Mouse (Mus musculus) adrenal gland, adult 2 months (tissue): Measurements from ENCODE around the gene Lamp5. TPM values are rescaled to one million over a fixed set of nuclear protein-coding genes. Genes with fewer than 3 reads are reported as not detected.

ENCODE experiments used
- DNase-seq: peaks from one replicate; pipeline ENCODE4 v3.0.0; 2021
- long read RNA-seq: library from polyadenylated mRNA; stranded (forward); transcript quantifications from one replicate; pipeline ENCODE4 v2.0.0, GENCODE M21; 2021
- polyA plus RNA-seq: library from polyadenylated mRNA; depleted of rRNA; stranded (reverse); fragments of >200 nt; gene quantifications from 2 replicates; pipeline ENCODE4 v1.2.3, GENCODE M21; 2012; rRNA removed
- total RNA-seq, 2 experiments: library from RNA; stranded (reverse); gene quantifications; 2 replicates each; pipeline ENCODE4 v1.2.3; 2021

Gene Lamp5
- total RNA-seq (not detected), polyA plus RNA-seq (not detected in 2 replicates)
- long read RNA-seq = 0 reads

DNA sequence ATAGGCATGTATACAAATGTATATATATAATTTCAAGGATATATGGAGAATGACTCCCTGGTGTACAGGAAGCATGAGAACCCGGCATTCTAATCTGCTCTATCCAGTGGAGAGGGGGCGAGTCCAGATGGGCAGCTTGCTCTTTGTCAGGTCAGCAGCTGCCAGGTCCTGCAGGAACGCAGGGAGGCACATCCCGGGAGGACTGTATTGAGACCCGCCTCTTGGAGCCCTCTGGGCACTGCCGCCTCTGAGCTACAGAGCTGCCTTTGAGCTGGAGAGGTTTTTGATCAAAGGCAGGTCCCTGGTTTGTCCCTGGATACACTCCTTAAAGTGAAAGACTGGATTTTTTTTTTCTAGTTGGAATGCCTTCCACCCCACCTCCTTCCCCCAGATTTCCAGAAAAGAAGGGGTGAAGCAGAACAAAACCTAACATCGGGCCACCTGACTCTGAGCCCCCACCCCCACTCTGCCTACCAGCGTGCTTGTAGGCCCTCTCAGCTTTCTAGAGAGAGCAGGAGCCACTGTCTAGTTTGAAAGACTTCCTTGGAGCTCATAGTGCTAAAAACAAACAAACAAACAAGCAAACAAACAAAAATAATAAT lies at the start of gene Lamp5:
TSS of gene Lamp5 (plus strand) at position 552 of the 602 bp plus-strand sequence.
- DNase-seq = no peak

DNA sequence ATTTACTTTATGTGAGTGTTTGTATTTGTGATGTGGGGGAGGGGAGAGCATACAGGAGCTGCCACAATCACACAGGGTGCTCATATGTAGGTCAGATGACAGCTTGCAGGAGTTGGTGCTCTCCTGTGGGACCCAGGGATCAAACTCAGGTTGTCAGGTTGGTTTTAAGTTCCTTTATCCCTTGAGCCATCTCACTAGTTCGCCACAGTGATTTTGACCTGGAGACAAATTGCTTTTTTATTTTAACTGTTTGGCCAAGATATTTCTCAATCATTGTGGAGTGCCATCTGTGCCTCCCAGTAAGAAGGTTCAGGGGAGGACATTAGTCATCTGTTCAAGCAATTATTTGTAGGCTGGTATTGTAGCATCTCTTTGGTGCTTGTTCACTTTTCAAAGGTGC lies 48.2 kb upstream of the Lamp5 start:
- DNase-seq = no peak

DNA sequence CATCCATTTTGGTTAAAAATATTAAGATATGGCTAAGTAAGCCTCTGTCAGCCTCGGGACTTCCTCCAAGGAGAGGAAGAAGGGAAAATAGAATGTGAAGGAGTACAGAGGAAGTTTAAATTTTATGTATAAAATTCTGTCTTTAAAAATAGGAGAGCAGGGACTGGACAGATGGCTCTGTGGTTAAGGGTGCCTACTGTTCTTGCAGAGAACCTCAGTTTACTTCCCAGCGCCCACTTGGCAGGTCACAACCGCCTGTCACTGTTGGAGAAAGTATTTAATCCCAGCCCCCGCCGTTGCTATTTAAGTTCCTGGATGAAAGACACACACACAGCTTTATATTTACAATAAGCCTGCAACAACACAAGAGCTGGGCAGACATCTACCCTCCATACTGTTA lies 45.8 kb upstream of the Lamp5 start:
- DNase-seq = no peak

DNA sequence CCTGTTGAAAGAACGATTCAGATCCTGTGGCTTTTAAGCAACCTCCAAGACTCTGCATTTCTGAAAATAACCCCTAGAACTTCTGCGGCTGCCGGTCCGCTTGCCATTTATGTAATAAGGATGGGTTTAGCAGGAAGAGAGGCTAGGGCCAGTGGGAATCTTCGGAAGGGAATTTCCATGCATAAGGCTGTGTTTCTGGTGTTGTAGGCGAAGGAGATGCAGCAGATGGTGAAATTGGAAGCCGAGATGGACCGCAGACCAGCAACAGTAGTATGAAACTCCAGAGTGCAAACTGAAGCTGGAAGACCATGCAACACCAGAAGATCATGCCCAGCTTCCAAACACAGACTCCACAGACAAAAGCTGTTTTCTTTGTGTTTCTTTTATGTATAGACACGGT lies 39.3 kb upstream of the Lamp5 start:
- DNase-seq = no peak

DNA sequence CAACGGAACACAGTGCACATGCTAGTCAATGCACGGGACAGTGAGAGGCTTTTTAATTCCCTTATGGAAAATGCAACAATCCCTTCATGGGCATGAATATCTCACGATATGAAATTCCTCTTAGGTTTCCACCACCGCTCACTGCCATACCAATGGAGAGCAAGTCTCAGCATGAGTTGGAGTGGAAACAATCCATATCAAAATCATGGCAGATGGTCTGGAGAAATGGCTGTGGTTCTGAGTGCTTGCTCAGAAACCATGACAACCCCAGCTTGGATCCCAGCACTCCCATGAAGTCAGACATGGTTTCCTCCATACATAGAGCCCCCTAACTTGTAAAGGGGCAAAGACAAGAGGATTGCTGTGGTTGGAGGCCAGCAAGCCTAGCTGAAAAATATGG lies 3.6 kb upstream of the Lamp5 start:
- no peak for DNase-seq

DNA sequence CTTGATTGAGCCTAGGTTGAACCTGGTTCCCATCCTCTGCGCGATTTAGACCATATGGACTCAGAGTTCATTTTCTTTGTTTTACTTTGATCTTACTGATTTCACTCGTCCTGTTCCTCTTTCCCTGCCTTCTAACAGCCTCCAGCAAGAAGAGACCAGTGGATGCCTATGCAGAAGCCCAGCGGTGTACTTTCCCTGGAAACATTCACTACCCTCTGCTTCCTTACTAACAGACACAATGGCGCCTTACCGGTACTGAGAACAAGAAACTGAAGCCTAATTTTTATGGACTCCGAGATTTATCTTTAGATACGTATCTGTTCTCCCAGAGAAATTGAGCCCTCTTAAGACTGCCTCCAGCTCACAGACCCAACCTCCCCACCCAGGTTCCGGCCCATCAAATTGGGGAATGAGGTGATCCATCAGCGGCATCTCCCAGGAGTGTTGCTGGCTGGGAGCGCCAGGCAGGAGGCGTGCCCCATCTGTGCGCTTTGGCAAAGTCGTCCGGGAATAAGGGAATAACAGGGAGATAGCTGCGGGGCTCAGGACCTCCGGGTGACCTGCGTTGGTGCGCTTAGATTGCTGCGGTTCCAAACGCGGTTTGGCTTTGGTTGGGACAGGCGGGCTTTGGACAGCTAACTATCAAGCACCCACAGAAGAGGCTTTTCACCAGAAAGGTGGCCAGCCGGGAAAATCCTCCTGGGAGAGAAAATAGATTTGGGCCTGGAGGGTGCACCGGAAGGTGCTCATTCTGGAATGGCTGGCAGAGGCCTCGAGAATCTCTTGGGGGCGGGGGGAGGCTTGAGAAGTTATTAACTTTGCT lies 1.0 kb upstream of the Lamp5 start:
- DNase-seq = no peak

DNA sequence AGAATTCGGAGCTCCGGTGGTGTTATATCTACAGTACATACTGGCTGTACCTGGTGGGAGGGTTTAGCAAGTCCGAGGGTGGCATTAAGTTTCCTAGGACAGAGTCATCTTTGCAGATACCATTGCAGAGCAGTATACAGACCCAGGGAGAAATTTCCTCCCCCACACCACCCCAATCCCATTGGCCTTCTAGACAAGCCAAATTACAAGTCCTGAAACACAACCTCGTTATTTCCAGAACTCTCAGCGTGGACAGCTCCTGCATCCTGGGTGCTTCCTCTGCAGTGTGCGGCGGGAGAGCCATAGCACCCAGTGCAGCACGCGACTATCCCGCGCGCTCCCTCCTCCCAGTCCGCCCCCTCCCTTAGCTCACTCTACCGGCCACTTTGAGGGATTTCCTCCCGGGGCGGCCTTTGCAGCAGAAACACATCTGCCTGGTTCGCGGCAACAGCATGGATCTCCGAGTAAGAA lies 5.9 kb downstream of the Lamp5 start:
- no peak for DNase-seq

DNA sequence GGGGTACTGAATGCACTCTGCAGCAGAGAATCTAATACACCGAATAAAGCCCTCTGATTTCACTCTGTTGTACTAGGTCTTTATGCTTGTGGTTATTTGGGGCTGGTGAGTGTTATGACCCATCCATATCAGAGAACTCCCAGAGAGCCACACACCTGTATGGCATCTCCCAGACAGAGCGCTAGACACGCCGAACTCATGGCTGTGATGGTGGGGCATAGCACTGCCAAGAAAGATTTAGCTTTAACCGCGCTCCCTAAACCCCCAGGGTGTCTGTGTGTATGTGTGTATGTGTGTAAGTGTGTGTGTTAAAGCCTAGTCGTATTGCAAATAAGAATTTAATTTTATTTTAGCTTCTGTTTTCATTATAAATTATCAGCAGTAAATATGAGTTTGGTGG lies 6.4 kb downstream of the Lamp5 start:
- no peak for DNase-seq

DNA sequence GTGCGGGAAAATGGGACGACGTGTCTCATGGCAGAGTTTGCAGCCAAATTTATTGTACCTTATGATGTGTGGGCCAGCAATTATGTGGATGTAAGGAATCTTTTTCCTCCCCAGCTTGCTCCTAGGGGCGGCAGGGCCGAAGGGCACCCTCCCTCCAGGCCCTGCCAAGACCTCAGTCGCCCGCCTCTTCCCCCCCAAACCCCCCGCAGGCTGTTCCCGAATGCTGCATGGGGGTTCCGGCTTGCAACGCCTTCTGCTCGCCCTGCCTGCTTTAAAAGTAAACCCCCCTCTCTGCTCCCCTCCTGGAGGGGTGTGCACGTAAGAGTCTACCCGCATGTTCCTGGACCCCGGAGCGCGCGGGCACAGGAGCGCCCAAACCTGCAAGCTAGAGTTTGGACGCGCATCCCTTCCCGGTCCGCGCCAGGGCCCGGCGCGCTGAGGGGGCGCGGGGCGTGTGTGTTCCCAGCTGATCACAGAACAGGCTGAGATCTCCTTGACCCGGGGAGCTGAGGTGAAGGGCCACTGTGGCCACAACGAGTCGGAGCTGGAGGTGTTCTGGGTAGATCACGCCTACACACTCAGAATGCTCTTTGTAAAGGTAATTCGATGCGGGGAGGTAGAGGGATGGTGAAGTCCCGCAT lies 7.1 kb downstream of the Lamp5 start:
- DNase-seq = no peak

DNA sequence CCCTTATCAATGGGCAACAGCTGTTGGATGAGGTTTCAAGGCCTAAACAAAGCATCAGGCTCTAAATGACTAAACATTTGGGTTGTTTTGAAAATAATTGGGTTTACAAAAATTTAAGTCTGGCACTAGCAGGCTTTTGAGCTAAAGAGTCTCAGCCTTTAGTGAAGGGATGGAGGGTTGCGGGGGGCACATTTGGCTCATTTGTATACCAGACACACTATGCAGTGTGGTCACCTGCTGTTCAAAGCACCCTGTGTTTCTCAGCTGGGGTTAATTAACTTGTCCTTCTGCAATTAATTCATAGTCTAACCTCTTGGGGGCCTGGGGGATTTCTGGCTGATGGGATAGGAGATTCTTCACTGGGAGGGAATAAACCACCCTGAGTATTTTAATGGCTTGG lies 12.3 kb downstream of the Lamp5 start:
- DNase-seq = no peak

DNA sequence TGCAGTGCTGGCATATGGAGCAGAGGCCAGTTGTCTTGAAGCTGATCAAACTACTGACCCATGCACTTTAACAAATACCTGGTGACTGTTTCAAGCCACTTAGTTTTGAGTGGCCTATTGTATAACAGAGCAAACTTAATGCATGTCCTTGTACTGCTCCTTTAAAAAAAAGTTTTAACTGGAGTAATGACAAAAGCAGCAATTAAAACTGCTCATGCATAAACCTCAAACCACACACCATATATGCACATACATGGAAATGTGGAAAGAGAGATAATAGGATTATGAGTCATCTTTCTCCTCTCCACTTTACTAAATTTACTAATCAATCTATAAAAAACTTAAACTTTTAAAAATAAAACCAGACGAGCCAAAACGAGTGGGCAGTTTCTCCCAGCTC lies 43.9 kb downstream of the Lamp5 start:
- DNase-seq = no peak

DNA sequence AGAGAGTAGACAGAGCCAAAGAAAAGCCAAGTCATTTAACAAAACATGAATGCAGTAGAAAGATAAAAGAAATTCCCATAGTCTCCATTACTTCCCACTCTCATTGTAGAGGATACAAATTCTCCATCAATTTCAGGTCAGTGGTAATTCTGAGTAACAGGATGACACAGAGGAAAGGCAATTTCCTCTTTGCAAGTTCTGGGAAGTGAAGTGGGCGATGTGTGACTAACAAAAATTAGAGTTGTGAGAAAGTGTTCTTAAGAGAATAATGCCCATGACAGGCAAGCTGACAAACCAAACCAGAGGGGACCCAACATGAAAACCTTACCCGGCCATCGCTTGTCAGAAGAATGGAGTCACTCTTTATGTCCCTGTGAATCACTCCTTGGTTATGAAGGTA lies 45.1 kb downstream of the Lamp5 start:
- DNase-seq = no peak

DNA sequence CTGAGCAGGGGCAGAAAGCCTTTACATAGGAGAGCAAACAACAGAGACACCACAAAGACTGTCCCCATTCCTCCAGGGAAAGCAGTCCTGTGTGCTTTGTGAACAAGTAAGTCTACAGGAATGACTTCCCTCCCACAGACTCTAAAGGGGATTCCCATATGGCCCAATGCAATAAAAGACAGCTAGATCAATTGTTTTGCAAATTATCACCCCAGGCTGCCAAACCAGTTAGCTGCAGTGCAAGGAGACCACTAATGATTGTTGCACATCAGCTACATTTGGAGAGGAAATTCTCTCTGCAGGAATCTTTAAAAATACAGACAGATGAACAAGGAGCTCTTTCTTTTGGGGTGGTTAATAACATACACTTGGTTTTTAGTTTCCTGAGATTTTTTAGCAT lies 55.6 kb downstream of the Lamp5 start:
- DNase-seq = no peak

DNA sequence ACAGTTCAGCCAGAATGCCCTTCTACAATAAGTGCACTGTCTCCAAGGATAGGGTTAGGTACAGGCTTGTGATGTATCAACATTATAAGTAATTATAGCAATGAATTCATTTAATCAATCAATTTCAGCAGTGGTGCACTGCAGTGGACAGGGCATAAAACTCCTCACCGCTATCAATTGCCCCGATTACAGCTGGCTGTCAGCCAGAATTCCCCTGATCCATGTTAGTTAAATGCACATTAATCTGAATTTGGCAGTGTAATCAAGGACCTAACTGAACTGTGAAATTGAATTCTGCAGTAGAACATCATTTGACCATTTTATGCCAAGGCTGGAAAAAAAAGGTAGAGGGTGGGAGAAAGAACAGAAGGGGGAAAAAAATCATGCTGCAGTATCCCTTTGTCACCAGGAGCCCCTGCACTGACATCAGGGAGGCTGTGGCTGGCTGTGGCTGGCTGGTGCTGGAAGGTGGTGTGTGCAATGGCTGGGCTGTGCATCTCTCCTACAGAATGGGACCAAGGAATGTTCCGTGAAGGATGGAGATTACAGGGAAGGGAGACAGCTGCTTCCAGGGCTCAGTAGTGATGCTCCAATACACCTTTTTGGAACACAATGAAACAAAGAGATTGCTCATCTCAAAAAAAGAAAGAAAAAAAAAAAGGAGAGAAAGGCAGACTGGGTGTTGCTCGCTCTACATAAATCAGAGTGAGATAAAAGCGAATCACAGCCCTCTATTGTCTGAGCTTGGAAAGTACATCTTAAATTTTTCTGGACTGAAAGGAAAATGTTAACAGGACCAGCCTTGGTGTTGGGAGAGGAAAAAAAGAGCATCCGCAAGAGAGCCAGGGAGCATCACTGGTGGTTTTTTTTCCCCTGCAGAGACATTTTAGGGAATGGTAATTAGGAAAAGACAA lies 56.3 kb downstream of the Lamp5 start:
- DNase-seq = no peak

DNA sequence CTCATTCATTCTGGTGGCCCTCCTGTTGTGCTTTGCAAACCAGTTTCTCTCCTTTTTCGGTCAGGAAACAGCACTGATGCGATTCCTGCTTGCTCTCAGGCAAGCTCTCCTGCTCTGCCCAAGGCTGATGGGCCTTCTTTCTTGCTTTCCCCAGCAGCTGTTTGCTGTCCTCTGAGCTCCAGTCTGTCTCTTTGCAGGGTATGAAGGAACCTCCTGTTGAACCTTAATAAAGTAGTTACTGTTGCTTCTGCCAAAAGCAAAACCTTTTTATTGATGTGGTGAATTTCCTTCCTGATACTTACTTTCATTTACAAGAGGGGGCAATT lies 57.0 kb downstream of the Lamp5 start:
- DNase-seq = no peak

DNA sequence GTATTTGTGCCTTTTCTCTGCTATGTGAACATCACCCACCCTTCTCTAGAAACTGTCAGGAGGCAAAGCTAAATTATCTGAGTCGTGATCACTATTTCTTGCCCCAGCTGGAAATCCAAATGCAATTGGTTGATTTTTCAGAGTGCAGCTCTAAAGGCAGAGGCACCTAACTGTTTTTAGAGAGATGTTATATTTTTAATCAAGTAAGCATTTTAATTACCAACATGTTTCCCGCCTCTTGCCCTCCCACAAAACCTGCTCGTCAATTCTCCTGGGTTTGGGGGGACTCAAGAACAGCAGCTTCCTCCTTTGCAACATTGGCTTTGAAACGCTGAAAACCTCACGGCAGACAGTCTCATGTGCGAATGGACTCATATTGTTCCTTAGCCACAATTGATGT lies 61.3 kb downstream of the Lamp5 start:
- no peak for DNase-seq

DNA sequence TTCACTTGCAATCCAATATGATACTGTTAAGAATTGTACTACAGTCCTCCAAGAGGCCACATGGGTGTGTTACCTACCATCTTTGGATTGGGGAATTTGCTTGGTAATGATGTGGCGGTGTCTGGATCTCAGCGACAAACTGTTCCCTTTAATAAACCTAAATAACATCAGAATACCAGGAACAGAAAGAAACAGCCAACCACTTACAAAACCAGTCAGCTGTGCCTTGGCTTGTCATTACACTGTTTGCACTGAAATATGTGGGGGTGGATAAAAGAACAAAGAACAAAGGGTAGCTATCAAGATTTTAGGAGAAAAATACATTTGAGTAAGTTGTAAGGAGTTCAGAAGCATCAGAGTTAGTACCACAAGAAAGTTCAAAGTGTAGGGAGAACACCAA lies 66.0 kb downstream of the Lamp5 start:
- no peak for DNase-seq
